Mouse (Mus musculus): Measurements from ENCODE around the gene Mcat. TPM values are rescaled to one million over a fixed set of nuclear protein-coding genes. Genes with fewer than 3 reads are reported as not detected.
"Not testable (repeated sequence)": the region's sequence is repeated elsewhere in the genome, so short reads cannot be mapped to it uniquely, and the experiment has no call there.

Mcat gene
- total RNA-seq, 2 experiments from 2014 or later = 18.6 to 23.8 TPM

GRCm38 (mm10) chr15:83510805-83511405, 52.7 kb downstream of the Mcat start, which contains the start of gene Ttll1:
Gene Ttll1, minus strand, starts transcription at chr15:83510893.
- TF ChIP-seq CTCF (IDR thresholded peaks at IDR 0.05) = no peak
- intact Hi-C loops (cut with DNase I) = loop anchor here (10.0 kb wide), 1 partner anchor 696 kb away; no protein-coding TSS in a partner anchor
- Histone ChIP-seq H3K4me3 (peak within 1 kb of the TSS; percentile 77), H3K27ac (peak within 1 kb of the TSS; percentile 60)
- DNase-seq = peak; percentile 95

- no peak for DNase-seq
- TF ChIP-seq CTCF (IDR thresholded peaks at IDR 0.05) = no peak
- Histone ChIP-seq H3K4me3 (peak overlapping the region; percentile 77), H3K27ac (peak overlapping the region; percentile 60)
- intact Hi-C loops (cut with DNase I) = loop anchor here (10.0 kb wide), 1 partner anchor 695 kb away; no protein-coding TSS in a partner anchor
Observed at GRCm38 (mm10) chr15:83509950-83510804, 53.4 kb downstream of the Mcat start.

- H3K27ac ChIP-seq; intact Hi-C loops (cut with DNase I); H3K4me3 ChIP-seq; DNase-seq: not testable (repeated sequence)
Observed at GRCm38 (mm10) chr15:83501483-83501882, 62.1 kb downstream of the Mcat start.

GRCm38 (mm10) chr15:83500352-83500751, 63.2 kb downstream of the Mcat start:
- no peak for DNase-seq
- intact Hi-C loops (cut with DNase I) = no loop called here
- no peak overlapping the region for H3K27ac ChIP-seq
- H3K4me3 ChIP-seq = no peak overlapping the region
- TF ChIP-seq CTCF (IDR thresholded peaks at IDR 0.05) = peak; percentile 79

GRCm38 (mm10) chr15:83499211-83499755, 64.3 kb downstream of the Mcat start:
- DNase-seq = no peak
- no peak overlapping the region for H3K27ac ChIP-seq
- no peak overlapping the region for H3K4me3 ChIP-seq
- TF ChIP-seq CTCF (IDR thresholded peaks at IDR 0.05) = no peak
- intact Hi-C loops (cut with DNase I) = no loop called here

- intact Hi-C loops (cut with DNase I) = no loop called here
- H3K27ac ChIP-seq = no peak overlapping the region
Observed at GRCm38 (mm10) chr15:83497299-83497698, 66.3 kb downstream of the Mcat start.

More at GRCm38 (mm10) chr15:83497299-83497698, 66.3 kb downstream of the Mcat start:
- no peak overlapping the region for H3K4me3 ChIP-seq
- peak; percentile 22; the same call in 1 of the 2 replicates for TF ChIP-seq CTCF (IDR thresholded peaks at IDR 0.05)
- no peak for DNase-seq

Small RNA genes within 50 kb of the gene (microRNA-seq; reads per million reads assigned to microRNA genes)
- gene Gm24575 = not detected

Other genes starting within 250 kb of the Mcat start
- gene Arfgap3, start 213.5 kb downstream of the Mcat start, total RNA-seq (2021) = 1 to 10 TPM; 6.0 to 6.7 TPM
- 10 to 100 TPM; 43.7 to 70.1 TPM for gene Pacsin2, start 99.2 kb downstream of the Mcat start, total RNA-seq (2021)
- gene Ttll1, start 52.9 kb downstream of the Mcat start, total RNA-seq (2021) = 1 to 10 TPM; 2.5 to 3.8 TPM
- gene Bik, start 36.9 kb downstream of the Mcat start, total RNA-seq (2021) = 1 to 10 TPM in 1 of 2 experiments, under 1 TPM in 1; 0.50 to 1.2 TPM
- gene Tspo, start 195 bp downstream of the Mcat start, total RNA-seq (2021) = 10 to 100 TPM; 22.2 to 22.7 TPM
- gene Ttll12, start 31.4 kb upstream of the Mcat start, total RNA-seq (2021) = 1 to 10 TPM; 3.4 to 4.9 TPM
- under 1 TPM; 0.18 to 0.45 TPM for gene Scube1, start 161.2 kb upstream of the Mcat start, total RNA-seq (2021)
- not detected for gene Mpped1, start 215.7 kb upstream of the Mcat start, total RNA-seq (2021)